ENCODE assay signal across 8 mouse cellular contexts in genomic region chr5:115186371-115187073, GRCm38 (mm10). TPM values are rescaled to one million over a fixed set of nuclear protein-coding genes. Genes with fewer than 3 reads are reported as not detected.
DNase-seq lines count a peak whose midpoint lies in the region; ATAC-seq and TF ChIP-seq lines count a peak whose summit lies in the region.

No protein-coding gene starts in this region.

- H3K4me2 ChIP-seq in kidney, embryonic 15.5 days, result peak overlapping the region; percentile 47
- H3K4me2 ChIP-seq in embryonic facial prominence, embryonic 14.5 days (ENCODE audit: low read depth, low read length), result peak overlapping the region; percentile 46
- H3K4me2 ChIP-seq in intestine, postnatal 0 days (replicated peaks; ENCODE audit: low read depth), result peak overlapping the region; percentile 25; the same call in 1 of the 2 replicates
- peak overlapping the region; percentile 45 for H3K4me2 ChIP-seq in neural tube, embryonic 15.5 days

- no peaks in the 10 kb centered on the region for H3K36me3 ChIP-seq in kidney, embryonic 15.5 days
- no peaks in the 10 kb centered on the region for H3K36me3 ChIP-seq in ES-E14 (ENCODE audit: control insufficient read depth, insufficient read depth, low read length, poor library complexity, severe bottlenecking)
- H3K36me3 ChIP-seq in embryonic facial prominence, embryonic 14.5 days (ENCODE audit: control insufficient read depth, insufficient read depth, low read length), result no peaks in the 10 kb centered on the region
- no peaks in the 10 kb centered on the region for H3K36me3 ChIP-seq in intestine, postnatal 0 days (ENCODE audit: control insufficient read depth, insufficient read depth)
- H3K36me3 ChIP-seq in neural tube, embryonic 15.5 days, result no peaks in the 10 kb centered on the region

- 0 out of 2 replicates have a peak overlapping the region, but pooled peaks have one; percentile 45 for H3K27ac ChIP-seq in kidney, embryonic 15.5 days
- H3K27ac ChIP-seq in ES-E14 (ENCODE audit: insufficient read depth, low read depth, low read length, poor library complexity, severe bottlenecking), result no peak overlapping the region
- no peak overlapping the region for H3K27ac ChIP-seq in embryonic facial prominence, embryonic 14.5 days (replicated peaks; ENCODE audit: low read depth, low read length)
- H3K27ac ChIP-seq in intestine, postnatal 0 days (ENCODE audit: low read depth, low read length), result no peak overlapping the region
- peak overlapping the region; percentile 70 for H3K27ac ChIP-seq in neural tube, embryonic 15.5 days (replicated peaks)

- no peak for DNase-seq in kidney, postnatal 14 days
- DNase-seq in ES-E14 (ENCODE audit: low read depth, low spot score), result no peak
- DNase-seq in embryonic facial prominence, embryonic 14.5 days (ENCODE audit: low spot score), result peak; percentile 74
- DNase-seq in right cerebral cortex, postnatal 14 days, result no peak
- DNase-seq in lung, postnatal 14 days, result no peak

- TF ChIP-seq CTCF in intestine, postnatal 0 days (IDR thresholded peaks at IDR 0.05; ENCODE audit: low read depth), result no peak

- no peak overlapping the region for H3K9ac ChIP-seq in kidney, embryonic 15.5 days
- H3K9ac ChIP-seq in ES-E14 (ENCODE audit: insufficient read depth, low read depth, low read length, poor library complexity, severe bottlenecking), result peak overlapping the region; percentile 62
- H3K9ac ChIP-seq in embryonic facial prominence, embryonic 14.5 days (ENCODE audit: low read depth, low read length), result no peak overlapping the region; the same call in 1 of the 2 replicates
- no peak overlapping the region for H3K9ac ChIP-seq in intestine, postnatal 0 days (ENCODE audit: low read depth, low read length)
- H3K9ac ChIP-seq in neural tube, embryonic 15.5 days (replicated peaks), result peak overlapping the region; percentile 26; the same call in 1 of the 2 replicates

- no peaks in the 10 kb centered on the region for H3K9me3 ChIP-seq in kidney, embryonic 15.5 days (replicated peaks)
- H3K9me3 ChIP-seq in ES-E14 (ENCODE audit: control insufficient read depth, insufficient read depth, low read depth, low read length), result no peaks in the 10 kb centered on the region
- H3K9me3 ChIP-seq in embryonic facial prominence, embryonic 14.5 days (ENCODE audit: control insufficient read depth, low read length), result no peaks in the 10 kb centered on the region
- no peaks in the 10 kb centered on the region for H3K9me3 ChIP-seq in intestine, postnatal 0 days (ENCODE audit: control insufficient read depth)
- no peaks in the 10 kb centered on the region for H3K9me3 ChIP-seq in neural tube, embryonic 15.5 days (replicated peaks)

- ATAC-seq in kidney, embryonic 15.5 days (replicated peaks; ENCODE audit: low FRiP score), result no peak
- peak; percentile 64; the same call in 1 of the 2 replicates for ATAC-seq in embryonic facial prominence, embryonic 14.5 days (ENCODE audit: low read depth)
- no peak for ATAC-seq in intestine, postnatal 0 days
- ATAC-seq in neural tube, embryonic 15.5 days (ENCODE audit: low FRiP score), result peak; percentile 55; the same call in 1 of the 2 replicates

- peak overlapping the region; percentile 21 for H3K4me3 ChIP-seq in kidney, embryonic 15.5 days (replicated peaks)
- H3K4me3 ChIP-seq in ES-E14 (ENCODE audit: insufficient read depth in 1 of 2, low read depth in 1 of 2, low read length in 2 of 2, poor library complexity in 1 of 2, severe bottlenecking in 1 of 2), result peak overlapping the region; percentile 19 to 55
- peak overlapping the region; percentile 15; the same call in 1 of the 2 replicates for H3K4me3 ChIP-seq in embryonic facial prominence, embryonic 14.5 days (ENCODE audit: low read depth, low read length)
- H3K4me3 ChIP-seq in intestine, postnatal 0 days (ENCODE audit: low read depth, low read length), result no peak overlapping the region
- H3K4me3 ChIP-seq in neural tube, embryonic 15.5 days (replicated peaks), result 0 out of 2 replicates have a peak overlapping the region, but pooled peaks have one; percentile 12

- peaks cover 34% of the 10 kb centered on the region for H3K27me3 ChIP-seq in kidney, embryonic 15.5 days
- H3K27me3 ChIP-seq in embryonic facial prominence, embryonic 14.5 days (replicated peaks; ENCODE audit: control insufficient read depth, insufficient read depth, low read length), result peaks cover 31% of the 10 kb centered on the region
- peaks cover 31% of the 10 kb centered on the region for H3K27me3 ChIP-seq in intestine, postnatal 0 days (replicated peaks; ENCODE audit: control insufficient read depth, insufficient read depth, low read length)
- H3K27me3 ChIP-seq in neural tube, embryonic 15.5 days (replicated peaks), result peaks cover 5% of the 10 kb centered on the region; the same call in 1 of the 2 replicates

- in situ Hi-C loops in ES-E14 (cut with MboI; ENCODE audit: low sequenced_read_pairs in 2 of 2, unreplicated experiment in 2 of 2), result no loop called here

- peaks cover 50% of the 10 kb centered on the region for H3K4me1 ChIP-seq in kidney, embryonic 15.5 days
- peaks cover 6 to 15% of the 10 kb centered on the region in 2 experiments for H3K4me1 ChIP-seq in ES-E14 (ENCODE audit: control insufficient read depth in 2 of 2, insufficient read depth in 2 of 2, low read length in 2 of 2, poor library complexity in 1 of 2)
- H3K4me1 ChIP-seq in embryonic facial prominence, embryonic 14.5 days (ENCODE audit: control insufficient read depth, insufficient read depth, low read length), result peaks cover 12% of the 10 kb centered on the region
- no peaks in the 10 kb centered on the region for H3K4me1 ChIP-seq in intestine, postnatal 0 days (replicated peaks; ENCODE audit: control insufficient read depth, insufficient read depth, low read length)
- H3K4me1 ChIP-seq in neural tube, embryonic 15.5 days, result peaks cover 75% of the 10 kb centered on the region

- 30% methylated on average over 17 of the region's 17 CpGs for WGBS in kidney, embryonic 15.5 days
- 44% methylated on average over 15 of the region's 17 CpGs for WGBS in embryonic facial prominence, embryonic 14.5 days
- 47% methylated on average over 17 of the region's 17 CpGs for WGBS in intestine, postnatal 0 days
- 21% methylated on average over 17 of the region's 17 CpGs for WGBS in neural tube, embryonic 15.5 days

TF ChIP-seq in ES-E14, 5 proteins besides CTCF, POLR2A, EP300 and RAD21:
- TF ChIP-seq HCFC1 (IDR thresholded peaks at IDR 0.05; ENCODE audit: borderline replicate concordance, insufficient read depth, low read length) (no peak), ZC3H11A (IDR thresholded peaks at IDR 0.05; ENCODE audit: borderline replicate concordance, low read depth, low read length) (no peak), MAFK (IDR thresholded peaks at IDR 0.05; ENCODE audit: insufficient read depth, low read depth, low read length) (no peak), ZNF384 (IDR thresholded peaks at IDR 0.05; ENCODE audit: low read depth, low read length) (no peak), CHD2 (IDR thresholded peaks at IDR 0.05; ENCODE audit: low read depth, low read length) (no peak)

RNA-seq across cellular contexts. Expression of gene Cabp1, which starts 7.7 kb away (rescaled TPM):
- 1.7 TPM in 2 replicates for polyA plus RNA-seq in kidney, embryonic 15.5 days (2015; fragmentation: Nextera tagmentation; extraction: Ambion mirVana)
- total RNA-seq in ES-E14 (2012; rRNA removed), result 14.9 and 25.2 TPM in 2 replicates
- polyA plus RNA-seq in embryonic facial prominence, embryonic 14.5 days (2014; fragmentation: Nextera tagmentation; extraction: Ambion mirVana), result 2.7 and 3.1 TPM in 2 replicates
- polyA plus RNA-seq in intestine, postnatal 0 days (2015; fragmentation: Nextera tagmentation; extraction: Ambion mirVana), result 0.57 and 0.90 TPM in 2 replicates
- polyA plus RNA-seq in neural tube, embryonic 15.5 days (2015; fragmentation: Nextera tagmentation; extraction: Ambion mirVana), result 17.4 and 23.1 TPM in 2 replicates

RNA-seq across cellular contexts. Expression of gene Mlec, which starts 28.5 kb away (rescaled TPM):
- 84.7 and 97.3 TPM in 2 replicates for polyA plus RNA-seq in kidney, embryonic 15.5 days (2015; fragmentation: Nextera tagmentation; extraction: Ambion mirVana)
- total RNA-seq in ES-E14 (2012; rRNA removed), result 191 and 272 TPM in 2 replicates
- polyA plus RNA-seq in embryonic facial prominence, embryonic 14.5 days (2014; fragmentation: Nextera tagmentation; extraction: Ambion mirVana), result 69.8 and 72.9 TPM in 2 replicates
- polyA plus RNA-seq in intestine, postnatal 0 days (2015; fragmentation: Nextera tagmentation; extraction: Ambion mirVana), result 56.7 and 59.7 TPM in 2 replicates
- polyA plus RNA-seq in neural tube, embryonic 15.5 days (2015; fragmentation: Nextera tagmentation; extraction: Ambion mirVana), result 34.3 and 40.4 TPM in 2 replicates

RNA-seq across cellular contexts. Expression of gene Pop5, which starts 49.1 kb away (rescaled TPM):
- polyA plus RNA-seq in kidney, embryonic 15.5 days (2015; fragmentation: Nextera tagmentation; extraction: Ambion mirVana), result 114 and 123 TPM in 2 replicates
- 155 and 174 TPM in 2 replicates for total RNA-seq in ES-E14 (2012; rRNA removed)
- 82.6 and 95.5 TPM in 2 replicates for polyA plus RNA-seq in embryonic facial prominence, embryonic 14.5 days (2014; fragmentation: Nextera tagmentation; extraction: Ambion mirVana)
- polyA plus RNA-seq in intestine, postnatal 0 days (2015; fragmentation: Nextera tagmentation; extraction: Ambion mirVana), result 75.7 and 77.1 TPM in 2 replicates
- polyA plus RNA-seq in neural tube, embryonic 15.5 days (2015; fragmentation: Nextera tagmentation; extraction: Ambion mirVana), result 117 and 127 TPM in 2 replicates

RNA-seq across cellular contexts. Expression of gene Unc119b, which starts 51.7 kb away (rescaled TPM):
- polyA plus RNA-seq in kidney, embryonic 15.5 days (2015; fragmentation: Nextera tagmentation; extraction: Ambion mirVana), result 43.7 and 48.1 TPM in 2 replicates
- total RNA-seq in ES-E14 (2012; rRNA removed), result 27.1 and 27.5 TPM in 2 replicates
- 32.2 and 35.4 TPM in 2 replicates for polyA plus RNA-seq in embryonic facial prominence, embryonic 14.5 days (2014; fragmentation: Nextera tagmentation; extraction: Ambion mirVana)
- 10.1 and 12.2 TPM in 2 replicates for polyA plus RNA-seq in intestine, postnatal 0 days (2015; fragmentation: Nextera tagmentation; extraction: Ambion mirVana)
- 31.1 and 31.8 TPM in 2 replicates for polyA plus RNA-seq in neural tube, embryonic 15.5 days (2015; fragmentation: Nextera tagmentation; extraction: Ambion mirVana)

Comparison
In these comparisons a context has a peak if more than half of its experiments do, and no peak if none do; other contexts are left out.
1. ATAC-seq: peak in embryonic facial prominence, embryonic 14.5 days (single experiment) and neural tube, embryonic 15.5 days (single experiment); none in kidney, embryonic 15.5 days (single experiment) and intestine, postnatal 0 days (single experiment).
2. H3K27ac ChIP-seq: peak in kidney, embryonic 15.5 days (single experiment) and neural tube, embryonic 15.5 days (single experiment); none in ES-E14 (single experiment), embryonic facial prominence, embryonic 14.5 days (single experiment) and intestine, postnatal 0 days (single experiment).
3. H3K9ac ChIP-seq: peak in ES-E14 (single experiment) and neural tube, embryonic 15.5 days (single experiment); none in kidney, embryonic 15.5 days (single experiment), embryonic facial prominence, embryonic 14.5 days (single experiment) and intestine, postnatal 0 days (single experiment).
4. Peak in every context shown above with its lines, with median percentiles within 50 percentile points of each other: H3K4me2 ChIP-seq.